8 mouse cellular contexts compared by ENCODE assay signal in genomic region chr11:61683907-61684731, GRCm38 (mm10). TPM values are rescaled to one million over a fixed set of nuclear protein-coding genes. Genes with fewer than 3 reads are reported as not detected.
A peak's percentile ranks its signal among the peaks of the same experiment; 100 is the strongest.
DNase-seq lines count a peak whose midpoint lies in the region; ATAC-seq and TF ChIP-seq lines count a peak whose summit lies in the region.

Gene Fam83g (plus strand): TSS chr11:61684091.

- WGBS in liver, embryonic 14.5 days (ENCODE audit: insufficient replicate concordance): 1% methylated on average over 76 of the region's 76 CpGs
- under 1% methylated on average over 76 of the region's 76 CpGs for WGBS in neural tube, embryonic 11.5 days

- peaks cover 21 to 33% of the 10 kb centered on the region in 2 experiments for H3K4me1 ChIP-seq in liver, embryonic 14.5 days (replicated peaks; ENCODE audit: control insufficient read depth in 2 of 2, insufficient read depth in 2 of 2, low read length in 1 of 2)
- 0 out of 2 replicates have a peak, but pooled peaks cover 4% of the 10 kb centered on the region for H3K4me1 ChIP-seq in neural tube, embryonic 11.5 days (ENCODE audit: control insufficient read depth, insufficient read depth, low read length)

- TF ChIP-seq CTCF in liver, embryonic 14.5 days (IDR thresholded peaks at IDR 0.05; ENCODE audit: low read depth): no peak

- TF ChIP-seq EP300 in liver, embryonic 14.5 days (IDR thresholded peaks at IDR 0.05; ENCODE audit: low read depth): no peak

- peak within 1 kb of the TSS; percentile 34 for H3K27ac ChIP-seq in liver, embryonic 14.5 days
- no peak within 1 kb of the TSS for H3K27ac ChIP-seq in neural tube, embryonic 11.5 days (ENCODE audit: low read depth, low read length)

- H3K36me3 ChIP-seq in liver, embryonic 14.5 days (replicated peaks; ENCODE audit: control insufficient read depth, insufficient read depth, low read depth): no peaks in the 10 kb centered on the region
- H3K36me3 ChIP-seq in neural tube, embryonic 11.5 days (ENCODE audit: control insufficient read depth, insufficient read depth, low read length): no peaks in the 10 kb centered on the region

- H3K9ac ChIP-seq in liver, embryonic 14.5 days (replicated peaks): peak within 1 kb of the TSS; percentile 86
- peak within 1 kb of the TSS; percentile 26; the same call in 1 of the 2 replicates for H3K9ac ChIP-seq in neural tube, embryonic 11.5 days (ENCODE audit: low read length)

- DNase-seq in CD4-positive, CD25-positive, alpha-beta regulatory T cell, adult 2 months (ENCODE audit: low read depth, low spot score): peak; percentile 79
- DNase-seq in c-Kit-positive CD71-negative TER-119-negative erythroid progenitor cells, embryonic 14.5 days (ENCODE audit: low read depth): peak; percentile 38
- DNase-seq in gastrocnemius, postnatal 10 days: peak; percentile 55
- peak; percentile 45 to 68 (median 47) for DNase-seq in liver, embryonic 14.5 days (ENCODE audit: low read depth in 3 of 3, low spot score in 3 of 3)
- DNase-seq in neural tube, embryonic 11.5 days (ENCODE audit: low spot score): peak; percentile 52
- DNase-seq in thymus, postnatal 14 days: peak; percentile 83
- no peak for DNase-seq in frontal cortex, postnatal 25 days (ENCODE audit: low spot score in 2 of 2)

- peak within 1 kb of the TSS; percentile 73 to 87 for H3K4me3 ChIP-seq in liver, embryonic 14.5 days (ENCODE audit: insufficient read depth in 1 of 2, low read depth in 2 of 2, low read length in 2 of 2)
- H3K4me3 ChIP-seq in neural tube, embryonic 11.5 days (ENCODE audit: low read depth, low read length): peak within 1 kb of the TSS; percentile 29

- H3K9me3 ChIP-seq in liver, embryonic 14.5 days (ENCODE audit: control insufficient read depth, low read length): no peaks in the 10 kb centered on the region
- H3K9me3 ChIP-seq in neural tube, embryonic 11.5 days (ENCODE audit: control insufficient read depth, low read length): no peaks in the 10 kb centered on the region

- H3K4me2 ChIP-seq in liver, embryonic 14.5 days (ENCODE audit: low read depth): peak within 1 kb of the TSS; percentile 90
- peak within 1 kb of the TSS; percentile 52 for H3K4me2 ChIP-seq in neural tube, embryonic 11.5 days (ENCODE audit: low read depth)

- peak; percentile 45 for ATAC-seq in inflammation-experienced regulatory T-cells, adult 6 months
- ATAC-seq in liver, embryonic 14.5 days (ENCODE audit: insufficient read depth): peak; percentile 81
- no peak for ATAC-seq in neural tube, embryonic 11.5 days (ENCODE audit: insufficient read depth, low FRiP score, low TSS enrichment)

- peaks cover 3% of the 10 kb centered on the region for H3K27me3 ChIP-seq in liver, embryonic 14.5 days (ENCODE audit: control insufficient read depth, insufficient read depth, low read length)
- peaks cover 29% of the 10 kb centered on the region for H3K27me3 ChIP-seq in neural tube, embryonic 11.5 days (ENCODE audit: control insufficient read depth, insufficient read depth, low read length)

RNA-seq across cellular contexts. Expression of gene Fam83g, which starts in this region (rescaled TPM):
- under 1 TPM; 0.16 to 0.41 TPM for total RNA-seq in gastrocnemius, postnatal 10 days (2021)
- polyA plus RNA-seq in inflammation-experienced regulatory T-cells, adult 6 months (2017; shearing (Covaris generic)): under 1 TPM; 0.19 to 0.57 (median 0.19) TPM
- 3.9 and 4.4 TPM in 2 replicates for polyA plus RNA-seq in liver, embryonic 14.5 days (2012; rRNA removed)
- 4.4 and 5.4 TPM in 2 replicates for polyA plus RNA-seq in liver, embryonic 14.5 days (2014; fragmentation: Nextera tagmentation; extraction: Ambion mirVana)
- 0.49 and 0.78 TPM in 2 replicates for polyA plus RNA-seq in neural tube, embryonic 11.5 days (2014; fragmentation: Nextera tagmentation; extraction: Ambion mirVana)

Comparison
In these comparisons a context has a peak if more than half of its experiments do, and no peak if none do; other contexts are left out.
1. Peak in DNase-seq in gastrocnemius, postnatal 10 days; RNA of the gene not detected or under 1 TPM.
2. Peak in ATAC-seq in inflammation-experienced regulatory T-cells, adult 6 months; RNA of the gene not detected or under 1 TPM.
3. Peak in DNase-seq, H3K4me3 ChIP-seq, H3K9ac ChIP-seq and H3K4me2 ChIP-seq in neural tube, embryonic 11.5 days; RNA of the gene not detected or under 1 TPM.
4. DNase-seq: peak in CD4-positive, CD25-positive, alpha-beta regulatory T cell, adult 2 months (single experiment), c-Kit-positive CD71-negative TER-119-negative erythroid progenitor cells, embryonic 14.5 days (single experiment), liver, embryonic 14.5 days (3 of 3) and thymus, postnatal 14 days (single experiment); none in frontal cortex, postnatal 25 days (0 of 2).